Mouse (Mus musculus) lung, adult 2 months (tissue): Measurements from ENCODE around the gene Them7.

Source experiments
- CTCF ChIP-seq: fragments of 200-500 bp; IDR thresholded peaks from 2 replicates; pipeline ENCODE4 v1.5.1; 2011; ENCODE audit warnings: mild to moderate bottlenecking, low read length, control low read depth; ENCODE audit not compliant: insufficient read depth
- POLR2A ChIP-seq: fragments of 200-500 bp; IDR thresholded peaks from 2 replicates; pipeline ENCODE4 v1.6.1; 2011; ENCODE audit warnings: low read depth, mild to moderate bottlenecking, control low read depth, low read length, borderline replicate concordance; ENCODE audit errors: extremely low read depth

DNA sequence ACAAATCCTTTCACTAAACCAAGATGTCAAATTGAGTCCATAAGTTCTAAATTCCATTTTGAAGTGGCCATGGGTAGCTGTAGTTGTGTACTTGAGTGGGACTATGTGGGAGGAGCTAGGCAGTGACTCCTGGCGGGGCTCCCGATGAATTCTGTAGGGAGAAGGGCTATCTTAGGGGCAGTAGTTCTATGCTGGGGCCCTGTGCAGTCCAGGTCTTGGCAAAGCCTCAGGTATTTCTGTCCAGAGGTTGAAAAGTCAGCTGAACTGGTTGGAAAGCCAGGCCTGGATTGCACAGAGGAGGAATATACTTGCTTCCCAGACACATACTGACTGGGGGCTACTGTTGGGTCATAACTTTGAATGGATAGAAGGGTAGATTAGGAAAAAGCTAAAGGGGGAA, 4.3 kb downstream of the Them7 start:
- TF ChIP-seq CTCF = no peak
- no peak for TF ChIP-seq POLR2A
